Mouse (Mus musculus) heart, embryonic 12.5 days (tissue): ENCODE data around the gene Htr2c. TPM values are rescaled to one million over a fixed set of nuclear protein-coding genes. Genes with fewer than 3 reads are reported as not detected.
A peak's percentile ranks its signal among the peaks of the same experiment; 100 is the strongest.

Experiments
- ATAC-seq: fragments of 200-750 bp; cut with Nextera tagmentation; 2 replicates; pipeline ENCODE4 v1.8.0; 2017; ENCODE audit warnings: moderate TSS enrichment, moderate library complexity; ENCODE audit not compliant: insufficient number of reproducible peaks, low FRiP score
- H3K27ac ChIP-seq: fragments of 300-500 bp; sonication (generic); 2 replicates; pipeline ENCODE4 v1.5.1; 2016; ENCODE audit warnings: mild to moderate bottlenecking, moderate library complexity; ENCODE audit not compliant: poor library complexity, severe bottlenecking
- H3K27me3 ChIP-seq: fragments of 300-500 bp; sonication (generic); replicated peaks from 2 replicates; pipeline ENCODE4 v1.6.1; 2016; ENCODE audit warnings: mild to moderate bottlenecking, moderate library complexity
- H3K36me3 ChIP-seq: fragments of 300-500 bp; sonication (generic); 2 replicates; pipeline ENCODE4 v1.6.1; 2016; ENCODE audit warnings: mild to moderate bottlenecking, moderate library complexity
- H3K4me1 ChIP-seq: fragments of 300-500 bp; sonication (generic); replicated peaks from 2 replicates; pipeline ENCODE4 v1.6.1; 2016; ENCODE audit warnings: mild to moderate bottlenecking
- H3K4me2 ChIP-seq: fragments of 300-500 bp; sonication (generic); 2 replicates; pipeline ENCODE4 v1.6.1; 2016; ENCODE audit warnings: mild to moderate bottlenecking, moderate library complexity
- H3K4me3 ChIP-seq: fragments of 300-500 bp; sonication (generic); 2 replicates; pipeline ENCODE4 v1.5.1; 2016; ENCODE audit warnings: mild to moderate bottlenecking
- H3K9ac ChIP-seq: fragments of 300-500 bp; sonication (generic); 2 replicates; pipeline ENCODE4 v1.6.1; 2016; ENCODE audit warnings: mild to moderate bottlenecking, moderate library complexity
- H3K9me3 ChIP-seq: fragments of 300-500 bp; sonication (generic); replicated peaks from 2 replicates; pipeline ENCODE4 v1.6.1; 2016; ENCODE audit warnings: mild to moderate bottlenecking, moderate library complexity
- WGBS: fragments of 180-500 bp; shearing (Covaris S2); methylation state at CpG from one replicate; pipeline ENCODE4 v1.1.7; 2016; 5-methylcytosine and 5-hydroxymethylcytosine counted together
- microRNA counts: library from miRNA; unstranded; fragments of <30 nt; microRNA quantifications from one replicate; lab custom pipeline; 2017
- microRNA-seq: library from miRNA; unstranded; fragments of <30 nt; microRNA quantifications from one replicate; pipeline ENCODE4, GENCODE M21; 2017
- polyA plus RNA-seq: library from polyadenylated mRNA; unstranded; fragments of >200 nt; fragmentation: Nextera tagmentation; extraction: Ambion mirVana; gene quantifications from 2 replicates; pipeline ENCODE4 v1.2.1, GENCODE M21; 2016

The Htr2c gene
- polyA plus RNA-seq, 1 experiment from 2014 or later, result not detected

DNA sequence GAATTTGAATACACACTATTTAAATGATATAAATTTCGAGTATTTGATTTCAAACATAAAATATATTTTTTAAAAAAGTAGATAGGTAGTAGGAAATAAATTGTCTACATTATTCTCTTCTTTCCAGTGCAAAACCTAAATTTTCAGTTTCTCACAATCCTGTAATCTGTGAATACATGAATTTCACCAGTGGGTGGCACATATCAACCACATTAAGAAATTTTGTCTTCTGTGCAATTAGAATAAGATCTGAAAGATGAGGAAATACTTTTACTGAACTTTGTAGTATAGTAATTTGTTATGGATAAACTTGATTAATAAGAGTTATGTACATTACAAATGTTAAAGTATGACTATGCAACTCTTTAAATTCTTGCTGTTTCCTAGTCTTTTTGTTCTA, 156.8 kb downstream of the Htr2c start:
- no peaks in the 10 kb centered on the region for H3K27me3 ChIP-seq
- 27% methylated on average over 1 of the region's 1 CpGs for WGBS
- H3K27ac ChIP-seq, result no peak overlapping the region
- H3K4me3 ChIP-seq, result no peak overlapping the region
- no peaks in the 10 kb centered on the region for H3K9me3 ChIP-seq
- no peak overlapping the region for H3K4me2 ChIP-seq
- H3K36me3 ChIP-seq, result no peaks in the 10 kb centered on the region
- H3K9ac ChIP-seq, result no peak overlapping the region
- no peaks in the 10 kb centered on the region for H3K4me1 ChIP-seq
- no peak for ATAC-seq

DNA sequence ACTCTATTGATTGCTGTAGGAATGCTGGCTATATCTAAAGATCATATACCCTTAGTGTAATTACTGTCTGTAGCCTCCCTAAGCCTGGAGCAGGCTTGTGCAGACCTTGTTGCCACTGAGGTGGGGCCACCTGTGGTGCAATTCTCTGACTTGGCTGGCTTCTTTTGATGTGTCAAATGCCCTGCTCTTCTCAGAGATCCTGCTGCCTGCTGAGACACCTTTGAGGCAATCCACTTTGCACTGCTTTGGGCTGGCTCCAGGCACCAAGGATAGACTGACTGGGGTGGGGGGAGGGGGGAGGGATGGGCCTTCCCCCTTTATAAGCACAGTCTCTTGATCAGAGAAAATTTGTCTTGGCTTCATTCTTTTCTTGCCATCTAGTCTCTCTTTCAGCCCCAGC, 252.9 kb downstream of the Htr2c start:
- Histone ChIP-seq H3K4me3 (no peak overlapping the region), H3K27ac (no peak overlapping the region), H3K4me1 (no peaks in the 10 kb centered on the region), H3K4me2 (no peak overlapping the region), H3K9ac (no peak overlapping the region), H3K36me3 (no peaks in the 10 kb centered on the region), H3K9me3 (no peaks in the 10 kb centered on the region), H3K27me3 (no peaks in the 10 kb centered on the region)
- no peak for ATAC-seq

GRCm38 (mm10) chrX:147217382-147218013, 255.2 kb downstream of the Htr2c start:
- no peaks in the 10 kb centered on the region for H3K27me3 ChIP-seq
- H3K9ac ChIP-seq, result no peak overlapping the region
- no peak overlapping the region for H3K4me3 ChIP-seq
- no peak overlapping the region for H3K27ac ChIP-seq
- ATAC-seq, result no peak
- no peaks in the 10 kb centered on the region for H3K9me3 ChIP-seq
- no peaks in the 10 kb centered on the region for H3K36me3 ChIP-seq
- H3K4me1 ChIP-seq, result no peaks in the 10 kb centered on the region
- no peak overlapping the region for H3K4me2 ChIP-seq
- 55% methylated on average over 3 of the region's 3 CpGs for WGBS

- Histone ChIP-seq H3K27ac (no peak overlapping the region), H3K4me3 (no peak overlapping the region), H3K36me3 (no peaks in the 10 kb centered on the region), H3K4me1 (no peaks in the 10 kb centered on the region), H3K9me3 (no peaks in the 10 kb centered on the region), H3K9ac (no peak overlapping the region), H3K4me2 (no peak overlapping the region), H3K27me3 (no peaks in the 10 kb centered on the region)
- WGBS, result 74% methylated on average over 2 of the region's 2 CpGs
- no peak for ATAC-seq
These were observed 276.7 kb downstream of the Htr2c start for GRCm38 (mm10) chrX:147238806-147239542.

MicroRNAs within 50 kb of the gene (microRNA counts, 519-probe panel; counts per million panel counts)
- not detected for microRNA mmu-miR-448 (lab: Ali Mortazavi, UCI)
- not detected for microRNA mmu-miR-764-3p (lab: Ali Mortazavi, UCI)
- microRNA mmu-miR-764-5p (lab: Ali Mortazavi, UCI), result 2,457 counts per million, percentile 9 among the panel's probes with 10 or more counts

Small RNA genes lying within 50 kb of the gene (microRNA-seq; reads per million reads assigned to microRNA genes)
- not detected for gene Gm22650
- not detected for gene Gm24627
- 1.7 reads per million for gene Mir1264
- gene Mir1298, result 9.4 reads per million, percentile 23 among the genes with 10 or more reads in this experiment
- gene Mir1912, result not detected
- 0.94 reads per million for gene Mir448
- gene Mir764, result not detected
